Mouse (Mus musculus) heart, postnatal 0 days (tissue): ENCODE data around the gene Ccrl2. TPM values are rescaled to one million over a fixed set of nuclear protein-coding genes. Genes with fewer than 3 reads are reported as not detected.

Experiments
- ATAC-seq: fragments of 200-750 bp; cut with Nextera tagmentation; 2 replicates; pipeline ENCODE4 v1.8.0; 2017; ENCODE audit warnings: low read depth, moderate number of reproducible peaks, moderate library complexity; ENCODE audit not compliant: insufficient read depth
- DNase-seq: peaks from one replicate; pipeline ENCODE4 v3.0.0-alpha.2; 2016; ENCODE audit warnings: low spot score
- H3K27ac ChIP-seq: fragments of 300-500 bp; sonication (generic); 2 replicates; pipeline ENCODE4 v1.5.1; 2014; ENCODE audit warnings: low read depth, mild to moderate bottlenecking
- H3K27me3 ChIP-seq: fragments of 300-500 bp; sonication (generic); 2 replicates; pipeline ENCODE4 v1.6.1; 2014; ENCODE audit warnings: low read length, mixed read lengths; ENCODE audit not compliant: control insufficient read depth, insufficient read depth
- H3K36me3 ChIP-seq: fragments of 300-500 bp; sonication (generic); replicated peaks from 2 replicates; pipeline ENCODE4 v1.6.1; 2014; ENCODE audit warnings: low read length, mixed read lengths; ENCODE audit not compliant: control insufficient read depth, insufficient read depth
- H3K4me1 ChIP-seq: fragments of 300-500 bp; sonication (generic); 2 replicates; pipeline ENCODE4 v1.6.1; 2014; ENCODE audit warnings: antibody characterized with exemption; ENCODE audit not compliant: control insufficient read depth, insufficient read depth
- H3K4me2 ChIP-seq: fragments of 300-500 bp; sonication (generic); 2 replicates; pipeline ENCODE4 v1.6.1; 2014; ENCODE audit warnings: low read depth, mild to moderate bottlenecking, low read length, moderate library complexity
- H3K4me3 ChIP-seq: fragments of 300-500 bp; sonication (generic); 2 replicates; pipeline ENCODE4 v1.5.1; 2014; ENCODE audit warnings: low read depth, low read length
- H3K9ac ChIP-seq: fragments of 300-500 bp; sonication (generic); replicated peaks from 2 replicates; pipeline ENCODE4 v1.6.1; 2014; ENCODE audit warnings: low read depth, low read length, mixed read lengths
- H3K9me3 ChIP-seq: fragments of 300-500 bp; sonication (generic); replicated peaks from 2 replicates; pipeline ENCODE4 v1.6.1; 2016; ENCODE audit warnings: low read length; ENCODE audit not compliant: control insufficient read depth
- CTCF ChIP-seq: IDR thresholded peaks from 2 replicates; pipeline ENCODE4 v1.5.1; 2016; ENCODE audit warnings: antibody characterized with exemption, control low read depth, low read depth
- EP300 ChIP-seq: IDR thresholded peaks from 2 replicates; pipeline ENCODE4 v1.6.1; 2016; ENCODE audit warnings: antibody characterized with exemption, low read depth
- WGBS: fragments of 180-500 bp; shearing (Covaris S2); extraction: QIAGEN DNeasy Blood & Tissue Kit; methylation state at CpG from one replicate; pipeline ENCODE4 v1.1.7; 2014; 5-methylcytosine and 5-hydroxymethylcytosine counted together
- polyA plus RNA-seq: library from polyadenylated mRNA; unstranded; fragments of >200 nt; fragmentation: Nextera tagmentation; extraction: Ambion mirVana; gene quantifications from 2 replicates; pipeline ENCODE4 v1.2.1, GENCODE M21; 2015
- total RNA-seq: library from RNA; depleted of rRNA; stranded (reverse); fragments of >200 nt; gene quantifications from 2 replicates; pipeline ENCODE4 v1.2.3, GENCODE M21; 2014; ENCODE audit warnings: low replicate concordance

Gene Ccrl2
- total and polyA plus RNA-seq, 2 experiments from 2014 or later: 8.5 to 9.9 TPM

- H3K4me1 ChIP-seq: peaks cover 15% of the 10 kb centered on the region
- no peaks in the 10 kb centered on the region for H3K36me3 ChIP-seq
- no peaks in the 10 kb centered on the region for H3K9me3 ChIP-seq
- WGBS: 82% methylated on average over 16 of the region's 16 CpGs
- H3K4me3 ChIP-seq: no peak overlapping the region
- DNase-seq: no peak
- no peak overlapping the region for H3K9ac ChIP-seq
- ATAC-seq: no peak
- no peak overlapping the region for H3K4me2 ChIP-seq
- H3K27me3 ChIP-seq: no peaks in the 10 kb centered on the region
- no peak overlapping the region for H3K27ac ChIP-seq
- TF ChIP-seq EP300: no peak
- TF ChIP-seq CTCF: no peak
These were observed 39.4 kb upstream of the Ccrl2 start for GRCm38 (mm10) chr9:111096419-111097326.

- TF ChIP-seq CTCF (no peak), EP300 (no peak)
- 0 out of 2 replicates have a peak overlapping the region, but pooled peaks have one; percentile 20 for H3K9ac ChIP-seq
- WGBS: 60% methylated on average over 7 of the region's 7 CpGs
- DNase-seq (no peak), ATAC-seq (no peak)
- no peaks in the 10 kb centered on the region for H3K9me3 ChIP-seq
- H3K27ac ChIP-seq: no peak overlapping the region
- no peaks in the 10 kb centered on the region for H3K36me3 ChIP-seq
- no peak overlapping the region for H3K4me3 ChIP-seq
- H3K4me1 ChIP-seq: peaks cover 15% of the 10 kb centered on the region
- no peak overlapping the region for H3K4me2 ChIP-seq
- no peaks in the 10 kb centered on the region for H3K27me3 ChIP-seq
These were observed 38.4 kb upstream of the Ccrl2 start for GRCm38 (mm10) chr9:111095710-111096109.

GRCm38 (mm10) chr9:111094626-111095025 lies 37.3 kb upstream of the Ccrl2 start:
- DNase-seq (no peak), ATAC-seq (no peak)
- no peaks in the 10 kb centered on the region for H3K9me3 ChIP-seq
- no peak for TF ChIP-seq CTCF
- TF ChIP-seq EP300: no peak
- H3K4me3 ChIP-seq: no peak overlapping the region
- H3K4me2 ChIP-seq: no peak overlapping the region
- H3K9ac ChIP-seq: no peak overlapping the region
- H3K27ac ChIP-seq: no peak overlapping the region
- H3K27me3 ChIP-seq: peaks cover under 1% of the 10 kb centered on the region; the same call in 1 of the 2 replicates
- peaks cover 15% of the 10 kb centered on the region for H3K4me1 ChIP-seq
- no peaks in the 10 kb centered on the region for H3K36me3 ChIP-seq
- 70% methylated on average over 5 of the region's 5 CpGs for WGBS

GRCm38 (mm10) chr9:111093094-111093493 lies 35.8 kb upstream of the Ccrl2 start:
- H3K9me3 ChIP-seq: no peaks in the 10 kb centered on the region

GRCm38 (mm10) chr9:111092657-111093056 lies 35.3 kb upstream of the Ccrl2 start:
- no peak overlapping the region for H3K9ac ChIP-seq
- H3K9me3 ChIP-seq: no peaks in the 10 kb centered on the region
- H3K27ac ChIP-seq: no peak overlapping the region
- H3K4me3 ChIP-seq: no peak overlapping the region
- H3K27me3 ChIP-seq: peaks cover 4% of the 10 kb centered on the region; the same call in 1 of the 2 replicates
- peaks cover 20% of the 10 kb centered on the region for H3K4me1 ChIP-seq
- 31% methylated on average over 9 of the region's 9 CpGs for WGBS
- TF ChIP-seq CTCF (no peak), EP300 (no peak)
- DNase-seq: peak; percentile 51
- peak; percentile 57; the same call in 1 of the 2 replicates for ATAC-seq
- H3K36me3 ChIP-seq: no peaks in the 10 kb centered on the region
- H3K4me2 ChIP-seq: peak overlapping the region; percentile 7; the same call in 1 of the 2 replicates

More at GRCm38 (mm10) chr9:111093094-111093493, 35.8 kb upstream of the Ccrl2 start:
- DNase-seq (peak; percentile 71), ATAC-seq (0 out of 2 replicates have a peak, but pooled peaks have one; percentile 39)
- WGBS: 27% methylated on average over 5 of the region's 5 CpGs
- peaks cover 20% of the 10 kb centered on the region for H3K4me1 ChIP-seq
- no peaks in the 10 kb centered on the region for H3K36me3 ChIP-seq
- no peak overlapping the region for H3K27ac ChIP-seq
- TF ChIP-seq EP300: no peak
- TF ChIP-seq CTCF: peak; percentile 89
- no peak overlapping the region for H3K4me3 ChIP-seq
- H3K27me3 ChIP-seq: peaks cover 4% of the 10 kb centered on the region; the same call in 1 of the 2 replicates
- H3K9ac ChIP-seq: no peak overlapping the region
- H3K4me2 ChIP-seq: peak overlapping the region; percentile 7; the same call in 1 of the 2 replicates
